Mouse (Mus musculus) heart, embryonic 13.5 days (tissue): ENCODE data around the gene A930004D18Rik. TPM values are rescaled to one million over a fixed set of nuclear protein-coding genes. Genes with fewer than 3 reads are reported as not detected.

ENCODE experiments used
- ATAC-seq: fragments of 200-750 bp; cut with Nextera tagmentation; 2 replicates; pipeline ENCODE4 v1.8.0; 2017; ENCODE audit warnings: moderate TSS enrichment; ENCODE audit not compliant: insufficient number of reproducible peaks, low FRiP score, low TSS enrichment; ENCODE audit errors: extremely low read depth
- H3K27ac ChIP-seq: fragments of 300-500 bp; sonication (generic); replicated peaks from 2 replicates; pipeline ENCODE4 v1.5.1; 2015; ENCODE audit warnings: moderate library complexity, mild to moderate bottlenecking, inconsistent platforms
- H3K27me3 ChIP-seq: fragments of 300-500 bp; sonication (generic); replicated peaks from 2 replicates; pipeline ENCODE4 v1.6.1; 2015; ENCODE audit warnings: mild to moderate bottlenecking, inconsistent platforms
- H3K36me3 ChIP-seq: fragments of 300-500 bp; sonication (generic); 2 replicates; pipeline ENCODE4 v1.6.1; 2015; ENCODE audit warnings: mild to moderate bottlenecking, inconsistent platforms
- H3K4me1 ChIP-seq: fragments of 300-500 bp; sonication (generic); 2 replicates; pipeline ENCODE4 v1.6.1; 2015; ENCODE audit warnings: inconsistent platforms
- H3K4me2 ChIP-seq: fragments of 300-500 bp; sonication (generic); 2 replicates; pipeline ENCODE4 v1.6.1; 2015; ENCODE audit warnings: inconsistent platforms, mild to moderate bottlenecking, moderate library complexity
- H3K4me3 ChIP-seq: fragments of 300-500 bp; sonication (generic); 2 replicates; pipeline ENCODE4 v1.5.1; 2015; ENCODE audit warnings: moderate library complexity, mild to moderate bottlenecking, inconsistent platforms
- H3K9ac ChIP-seq: fragments of 300-500 bp; sonication (generic); 2 replicates; pipeline ENCODE4 v1.6.1; 2015; ENCODE audit warnings: inconsistent platforms, mild to moderate bottlenecking, moderate library complexity
- H3K9me3 ChIP-seq: fragments of 300-500 bp; sonication (generic); 2 replicates; pipeline ENCODE4 v1.6.1; 2016; ENCODE audit warnings: inconsistent platforms
- WGBS: fragments of 180-500 bp; shearing (Covaris S2); methylation state at CpG from one replicate; pipeline ENCODE4 v1.1.7; 2015; ENCODE audit warnings: mixed read lengths; 5-methylcytosine and 5-hydroxymethylcytosine counted together
- polyA plus RNA-seq: library from polyadenylated mRNA; unstranded; fragments of >200 nt; fragmentation: Nextera tagmentation; extraction: Ambion mirVana; gene quantifications from 2 replicates; pipeline ENCODE4 v1.2.1, GENCODE M21; 2015

A930004D18Rik gene
- polyA plus RNA-seq, 1 experiment from 2014 or later, result 12.0 TPM

- H3K36me3 ChIP-seq, result no peaks in the 10 kb centered on the region
- no peaks in the 10 kb centered on the region for H3K4me1 ChIP-seq
- no peak for ATAC-seq
- no peak overlapping the region for H3K27ac ChIP-seq
- H3K9me3 ChIP-seq, result no peaks in the 10 kb centered on the region
- 87% methylated on average over 6 of the region's 6 CpGs for WGBS
- no peak overlapping the region for H3K4me3 ChIP-seq
- no peak overlapping the region for H3K4me2 ChIP-seq
- no peak overlapping the region for H3K9ac ChIP-seq
- no peaks in the 10 kb centered on the region for H3K27me3 ChIP-seq
Measured at GRCm38 (mm10) chr2:18017321-18017720, 20.2 kb downstream of the A930004D18Rik start.

GRCm38 (mm10) chr2:18016639-18017038 lies 20.9 kb downstream of the A930004D18Rik start:
- Histone ChIP-seq H3K36me3 (no peaks in the 10 kb centered on the region), H3K9ac (no peak overlapping the region), H3K4me3 (no peak overlapping the region), H3K9me3 (no peaks in the 10 kb centered on the region), H3K4me2 (no peak overlapping the region), H3K27me3 (no peaks in the 10 kb centered on the region), H3K4me1 (no peaks in the 10 kb centered on the region), H3K27ac (no peak overlapping the region)
- ATAC-seq, result no peak
- 82% methylated on average over 1 of the region's 1 CpGs for WGBS

DNA sequence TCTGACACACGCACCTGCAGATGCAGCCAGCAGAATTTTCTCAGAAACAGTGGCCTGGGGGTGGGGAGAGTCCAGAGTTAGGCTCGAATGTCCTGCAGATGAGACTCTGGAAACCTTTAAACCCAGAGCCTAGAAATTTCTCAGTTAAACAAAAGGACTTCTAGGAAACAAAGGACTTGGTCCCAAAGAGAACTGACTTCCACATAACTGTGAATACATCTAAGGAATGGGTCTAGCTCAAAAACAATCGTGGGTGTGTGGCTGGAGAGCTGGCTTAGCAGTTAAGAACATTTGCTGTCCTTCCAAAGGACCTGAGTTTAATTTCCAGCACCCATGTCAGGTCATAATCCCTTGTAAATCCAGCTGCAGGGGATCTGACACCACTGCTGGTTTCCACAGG lies 22.0 kb downstream of the A930004D18Rik start:
- Histone ChIP-seq H3K4me2 (no peak overlapping the region), H3K9me3 (no peaks in the 10 kb centered on the region), H3K4me1 (no peaks in the 10 kb centered on the region), H3K27ac (no peak overlapping the region), H3K27me3 (no peaks in the 10 kb centered on the region), H3K9ac (no peak overlapping the region), H3K4me3 (no peak overlapping the region), H3K36me3 (no peaks in the 10 kb centered on the region)
- ATAC-seq, result no peak
- 58% methylated on average over 3 of the region's 3 CpGs for WGBS

- 59% methylated on average over 3 of the region's 3 CpGs for WGBS
- H3K4me1 ChIP-seq, result no peaks in the 10 kb centered on the region
- H3K9me3 ChIP-seq, result no peaks in the 10 kb centered on the region
- ATAC-seq, result no peak
- no peak overlapping the region for H3K9ac ChIP-seq
- no peaks in the 10 kb centered on the region for H3K36me3 ChIP-seq
- no peak overlapping the region for H3K4me3 ChIP-seq
- H3K27me3 ChIP-seq, result no peaks in the 10 kb centered on the region
- H3K4me2 ChIP-seq, result no peak overlapping the region
- H3K27ac ChIP-seq, result no peak overlapping the region
Measured at GRCm38 (mm10) chr2:18012866-18013265, 24.7 kb downstream of the A930004D18Rik start.

GRCm38 (mm10) chr2:18011226-18011625 lies 26.3 kb downstream of the A930004D18Rik start:
- no peaks in the 10 kb centered on the region for H3K36me3 ChIP-seq
- no peaks in the 10 kb centered on the region for H3K27me3 ChIP-seq
- no peak overlapping the region for H3K9ac ChIP-seq
- no peak overlapping the region for H3K4me2 ChIP-seq
- no peaks in the 10 kb centered on the region for H3K9me3 ChIP-seq
- H3K4me1 ChIP-seq, result no peaks in the 10 kb centered on the region
- no peak for ATAC-seq
- WGBS, result 82% methylated on average over 6 of the region's 6 CpGs
- no peak overlapping the region for H3K27ac ChIP-seq
- no peak overlapping the region for H3K4me3 ChIP-seq

DNA sequence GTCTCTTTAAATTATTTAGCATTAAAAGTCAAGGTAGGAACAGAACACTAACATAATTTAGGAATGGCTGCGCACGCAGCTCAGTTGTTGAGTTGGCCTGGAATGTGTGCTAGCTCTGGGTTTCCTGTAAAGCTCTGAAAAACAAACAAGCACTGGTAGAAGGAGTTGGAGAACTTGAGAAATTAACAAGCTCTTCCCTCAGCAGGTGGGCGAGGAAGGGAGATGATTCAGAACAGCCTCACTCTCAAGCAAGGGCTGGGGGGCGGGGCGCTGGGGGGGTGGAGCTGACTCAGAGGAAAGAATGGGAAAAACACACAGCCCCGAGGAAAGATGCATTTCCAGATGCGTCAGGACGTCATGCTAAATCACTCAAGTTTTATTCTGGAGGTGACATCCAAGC lies 32.4 kb downstream of the A930004D18Rik start:
- WGBS, result 25% methylated on average over 8 of the region's 8 CpGs
- ATAC-seq, result no peak
- no peak overlapping the region for H3K4me3 ChIP-seq
- no peaks in the 10 kb centered on the region for H3K36me3 ChIP-seq
- 0 out of 2 replicates have a peak, but pooled peaks cover 4% of the 10 kb centered on the region for H3K4me1 ChIP-seq
- peak overlapping the region; percentile 43 for H3K4me2 ChIP-seq
- no peaks in the 10 kb centered on the region for H3K9me3 ChIP-seq
- no peak overlapping the region for H3K9ac ChIP-seq
- no peak overlapping the region for H3K27ac ChIP-seq
- no peaks in the 10 kb centered on the region for H3K27me3 ChIP-seq

DNA sequence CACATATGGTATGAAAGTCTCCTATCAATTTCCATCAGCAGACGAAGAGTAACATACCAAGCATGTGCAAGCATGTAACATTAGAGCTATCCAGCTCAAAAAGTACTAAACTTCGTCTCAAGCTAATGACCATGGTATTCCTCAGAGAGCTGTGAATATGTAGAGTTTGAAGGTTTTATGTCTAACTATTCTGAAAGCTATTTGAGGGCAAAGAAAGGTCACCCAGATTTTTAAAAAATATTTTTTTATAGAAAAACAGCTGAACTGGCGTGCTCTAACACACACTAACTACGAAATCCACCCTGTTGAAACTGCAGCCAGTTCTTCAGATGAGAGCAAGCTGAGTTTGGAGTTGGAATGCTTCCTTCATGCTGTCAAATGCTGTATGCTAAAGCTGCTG lies 33.3 kb downstream of the A930004D18Rik start:
- Histone ChIP-seq H3K9me3 (no peaks in the 10 kb centered on the region), H3K9ac (no peak overlapping the region), H3K4me3 (no peak overlapping the region), H3K4me2 (no peak overlapping the region), H3K4me1 (0 out of 2 replicates have a peak, but pooled peaks cover 4% of the 10 kb centered on the region), H3K27ac (no peak overlapping the region), H3K27me3 (no peaks in the 10 kb centered on the region), H3K36me3 (no peaks in the 10 kb centered on the region)
- no peak for ATAC-seq
- 81% methylated on average over 4 of the region's 4 CpGs for WGBS

GRCm38 (mm10) chr2:18002306-18002705 lies 35.2 kb downstream of the A930004D18Rik start:
- WGBS, result 90% methylated on average over 3 of the region's 3 CpGs
- no peak overlapping the region for H3K9ac ChIP-seq
- 0 out of 2 replicates have a peak, but pooled peaks cover 4% of the 10 kb centered on the region for H3K4me1 ChIP-seq
- H3K36me3 ChIP-seq, result no peaks in the 10 kb centered on the region
- no peaks in the 10 kb centered on the region for H3K27me3 ChIP-seq
- H3K4me2 ChIP-seq, result no peak overlapping the region
- ATAC-seq, result no peak
- no peak overlapping the region for H3K27ac ChIP-seq
- no peak overlapping the region for H3K4me3 ChIP-seq
- H3K9me3 ChIP-seq, result no peaks in the 10 kb centered on the region

- ATAC-seq, result no peak
- no peak within 1 kb of the TSS for H3K4me3 ChIP-seq
- no peak within 1 kb of the TSS for H3K9ac ChIP-seq
- no peaks in the 10 kb centered on the region for H3K27me3 ChIP-seq
- H3K4me2 ChIP-seq, result no peak within 1 kb of the TSS
- H3K27ac ChIP-seq, result no peak within 1 kb of the TSS
- H3K9me3 ChIP-seq, result no peaks in the 10 kb centered on the region
- H3K36me3 ChIP-seq, result no peaks in the 10 kb centered on the region
- H3K4me1 ChIP-seq, result no peaks in the 10 kb centered on the region
Measured at GRCm38 (mm10) chr2:17996858-17997257, 40.7 kb downstream of the A930004D18Rik start, which contains the start of gene H2al2a. H2al2a (minus strand) TSS chr2:17996958.

- Histone ChIP-seq H3K9ac (no peak overlapping the region), H3K4me2 (no peak overlapping the region), H3K36me3 (no peaks in the 10 kb centered on the region), H3K4me1 (no peaks in the 10 kb centered on the region), H3K27me3 (no peaks in the 10 kb centered on the region), H3K4me3 (no peak overlapping the region), H3K27ac (no peak overlapping the region), H3K9me3 (0 out of 2 replicates have a peak, but pooled peaks cover 3% of the 10 kb centered on the region)
- ATAC-seq, result no peak
Measured at GRCm38 (mm10) chr2:17989562-17989961, 48.0 kb downstream of the A930004D18Rik start.

DNA sequence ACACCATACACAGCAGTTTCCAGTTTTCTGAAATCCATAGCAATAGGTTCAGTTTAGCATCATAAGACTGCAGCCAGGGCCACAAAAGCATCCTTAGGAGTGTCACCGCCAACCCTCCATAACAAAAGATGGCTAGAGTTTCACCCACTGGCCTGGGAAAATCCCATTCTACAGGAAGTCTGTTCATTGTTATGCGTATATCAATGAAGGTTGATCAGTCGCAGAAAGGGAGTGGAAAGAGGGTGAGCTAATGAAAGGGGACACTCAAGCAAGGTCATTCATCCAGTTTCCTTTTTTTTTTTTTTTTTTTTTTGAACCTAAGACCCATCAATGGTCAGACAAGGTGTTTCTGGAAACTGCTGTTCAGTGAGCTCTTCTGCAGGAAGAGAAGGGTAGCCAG lies 48.4 kb downstream of the A930004D18Rik start:
- Histone ChIP-seq H3K27me3 (no peaks in the 10 kb centered on the region), H3K9ac (no peak overlapping the region), H3K36me3 (no peaks in the 10 kb centered on the region), H3K9me3 (0 out of 2 replicates have a peak, but pooled peaks cover 3% of the 10 kb centered on the region), H3K4me2 (no peak overlapping the region), H3K4me3 (no peak overlapping the region), H3K4me1 (no peaks in the 10 kb centered on the region), H3K27ac (no peak overlapping the region)
- no peak for ATAC-seq
- WGBS, result 67% methylated on average over 3 of the region's 3 CpGs

DNA sequence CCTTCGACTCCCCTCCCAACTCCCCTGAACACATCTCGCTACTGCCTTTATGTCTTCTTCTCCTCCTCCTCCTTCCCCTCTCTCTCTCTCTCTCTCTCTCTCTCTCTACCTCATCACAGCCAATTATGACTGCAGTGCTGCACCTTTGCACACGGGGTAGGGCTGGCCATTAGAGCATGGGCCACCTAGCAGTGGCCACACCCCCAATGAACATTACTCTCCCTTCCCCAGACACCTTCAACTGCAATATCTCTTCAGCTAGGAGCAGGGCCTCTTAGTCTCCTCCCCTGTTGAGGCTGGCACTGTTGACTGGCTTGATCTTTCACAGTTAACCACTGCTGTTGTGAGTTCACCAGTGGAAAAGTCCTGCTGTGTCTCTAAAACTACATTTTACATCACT lies 50.8 kb downstream of the A930004D18Rik start:
- Histone ChIP-seq H3K4me2 (no peak overlapping the region), H3K27ac (no peak overlapping the region), H3K9ac (no peak overlapping the region), H3K9me3 (0 out of 2 replicates have a peak, but pooled peaks cover 3% of the 10 kb centered on the region), H3K4me3 (no peak overlapping the region), H3K36me3 (no peaks in the 10 kb centered on the region), H3K4me1 (no peaks in the 10 kb centered on the region), H3K27me3 (no peaks in the 10 kb centered on the region)
- WGBS, result 75% methylated on average over 3 of the region's 3 CpGs
- ATAC-seq, result no peak
